Mouse (Mus musculus) embryo, embryonic 10 days (tissue): ENCODE measurements around the gene Evc2.
A peak's percentile ranks its signal among the peaks of the same experiment; 100 is the strongest.

Experiments
- DNase-seq: peaks from one replicate; pipeline ENCODE4 v3.0.0-alpha.2; 2015; ENCODE audit warnings: low spot score

The Evc2 gene

GRCm38 (mm10) chr5:37338288-37338687 lies at the start of gene Evc2:
TSS of gene Evc2 (plus strand) at chr5:37338499.
- peak; percentile 85 for DNase-seq

GRCm38 (mm10) chr5:37289236-37289635 lies 49.1 kb upstream of the Evc2 start:
- peak; percentile 81 for DNase-seq

GRCm38 (mm10) chr5:37290983-37291382 lies 47.3 kb upstream of the Evc2 start:
- peak; percentile 11 for DNase-seq

GRCm38 (mm10) chr5:37296717-37297116 lies 41.6 kb upstream of the Evc2 start:
- no peak for DNase-seq

GRCm38 (mm10) chr5:37298370-37298769 lies 39.9 kb upstream of the Evc2 start:
- peak; percentile 48 for DNase-seq

GRCm38 (mm10) chr5:37310026-37310425 lies 28.3 kb upstream of the Evc2 start:
- no peak for DNase-seq

- no peak for DNase-seq
Observed at GRCm38 (mm10) chr5:37312980-37313722, 25.1 kb upstream of the Evc2 start.

GRCm38 (mm10) chr5:37318715-37319114 lies 19.6 kb upstream of the Evc2 start:
- DNase-seq = no peak

GRCm38 (mm10) chr5:37320174-37320573 lies 18.1 kb upstream of the Evc2 start:
- no peak for DNase-seq

GRCm38 (mm10) chr5:37320761-37321160 lies 17.5 kb upstream of the Evc2 start:
- no peak for DNase-seq

- DNase-seq = no peak
Observed at GRCm38 (mm10) chr5:37326675-37327074, 11.6 kb upstream of the Evc2 start.

- DNase-seq = no peak
Observed at GRCm38 (mm10) chr5:37330449-37331132, 7.7 kb upstream of the Evc2 start.

GRCm38 (mm10) chr5:37331133-37331505 lies 7.2 kb upstream of the Evc2 start:
- DNase-seq = no peak

- no peak for DNase-seq
Observed at GRCm38 (mm10) chr5:37332066-37332465, 6.2 kb upstream of the Evc2 start.

- peak; percentile 10 for DNase-seq
Observed at GRCm38 (mm10) chr5:37335061-37335460, 3.2 kb upstream of the Evc2 start.

- peak; percentile 88 for DNase-seq
Observed at GRCm38 (mm10) chr5:37336485-37337105, 1.7 kb upstream of the Evc2 start, which contains the start of gene Evc. TSS of gene Evc (minus strand) at chr5:37336894.

GRCm38 (mm10) chr5:37337696-37338095 lies 603 bp upstream of the Evc2 start:
- no peak for DNase-seq

- no peak for DNase-seq
Observed at GRCm38 (mm10) chr5:37343962-37344361, 5.7 kb downstream of the Evc2 start.

GRCm38 (mm10) chr5:37351791-37352190 lies 13.5 kb downstream of the Evc2 start:
- no peak for DNase-seq

GRCm38 (mm10) chr5:37354385-37354784 lies 16.1 kb downstream of the Evc2 start:
- DNase-seq = peak; percentile 50

GRCm38 (mm10) chr5:37356027-37356426 lies 17.7 kb downstream of the Evc2 start:
- DNase-seq = no peak

GRCm38 (mm10) chr5:37362618-37363017 lies 24.3 kb downstream of the Evc2 start:
- no peak for DNase-seq

- DNase-seq = no peak
Observed at GRCm38 (mm10) chr5:37363284-37363683, 25.0 kb downstream of the Evc2 start.
